Mouse (Mus musculus) heart, embryonic 14.5 days (tissue): ENCODE data around the gene Chuk. TPM values are rescaled to one million over a fixed set of nuclear protein-coding genes. Genes with fewer than 3 reads are reported as not detected.

Experiments
- polyA plus RNA-seq: library from polyadenylated mRNA; unstranded; fragments of >200 nt; fragmentation: Nextera tagmentation; extraction: Ambion mirVana; gene quantifications from 2 replicates; pipeline ENCODE4 v1.2.1, GENCODE M21; 2014

Gene Chuk
- polyA plus RNA-seq, 1 experiment from 2014 or later: 32.2 TPM

Other genes starting within 250 kb of the Chuk start
- 9.8 and 10.7 TPM in 2 replicates for gene Dnmbp, start 167.3 kb downstream of the Chuk start, polyA plus RNA-seq
- 0.46 and 0.91 TPM in 2 replicates for gene Cpn1, start 120.9 kb downstream of the Chuk start, polyA plus RNA-seq
- gene Cyp2c23, start 78.3 kb downstream of the Chuk start, polyA plus RNA-seq: not detected in 2 replicates
- 12.2 and 13.9 TPM in 2 replicates for gene Erlin1, start 37.7 kb downstream of the Chuk start, polyA plus RNA-seq
- 15.1 and 15.2 TPM in 2 replicates for gene Cwf19l1, start 28.4 kb upstream of the Chuk start, polyA plus RNA-seq
- 60.0 and 66.1 TPM in 2 replicates for gene Bloc1s2, start 39.0 kb upstream of the Chuk start, polyA plus RNA-seq
- not detected in 2 replicates for gene Pkd2l1, start 85.0 kb upstream of the Chuk start, polyA plus RNA-seq
- 0.32 TPM in 1 of 2 replicates, not detected in the other for gene Scd3, start 95.8 kb upstream of the Chuk start, polyA plus RNA-seq
- gene Scd2, start 186.2 kb upstream of the Chuk start, polyA plus RNA-seq: 139 and 146 TPM in 2 replicates
- gene Scd4, start 225.6 kb upstream of the Chuk start, polyA plus RNA-seq: 2.1 and 2.9 TPM in 2 replicates